Mouse (Mus musculus) R1 (cell line): ENCODE data around the gene Ap3b1.

Experiments
- DNase-seq: peaks from one replicate; pipeline ENCODE4 v3.0.0-alpha.2; 2018; ENCODE audit warnings: low read depth, low spot score

Gene Ap3b1

DNA sequence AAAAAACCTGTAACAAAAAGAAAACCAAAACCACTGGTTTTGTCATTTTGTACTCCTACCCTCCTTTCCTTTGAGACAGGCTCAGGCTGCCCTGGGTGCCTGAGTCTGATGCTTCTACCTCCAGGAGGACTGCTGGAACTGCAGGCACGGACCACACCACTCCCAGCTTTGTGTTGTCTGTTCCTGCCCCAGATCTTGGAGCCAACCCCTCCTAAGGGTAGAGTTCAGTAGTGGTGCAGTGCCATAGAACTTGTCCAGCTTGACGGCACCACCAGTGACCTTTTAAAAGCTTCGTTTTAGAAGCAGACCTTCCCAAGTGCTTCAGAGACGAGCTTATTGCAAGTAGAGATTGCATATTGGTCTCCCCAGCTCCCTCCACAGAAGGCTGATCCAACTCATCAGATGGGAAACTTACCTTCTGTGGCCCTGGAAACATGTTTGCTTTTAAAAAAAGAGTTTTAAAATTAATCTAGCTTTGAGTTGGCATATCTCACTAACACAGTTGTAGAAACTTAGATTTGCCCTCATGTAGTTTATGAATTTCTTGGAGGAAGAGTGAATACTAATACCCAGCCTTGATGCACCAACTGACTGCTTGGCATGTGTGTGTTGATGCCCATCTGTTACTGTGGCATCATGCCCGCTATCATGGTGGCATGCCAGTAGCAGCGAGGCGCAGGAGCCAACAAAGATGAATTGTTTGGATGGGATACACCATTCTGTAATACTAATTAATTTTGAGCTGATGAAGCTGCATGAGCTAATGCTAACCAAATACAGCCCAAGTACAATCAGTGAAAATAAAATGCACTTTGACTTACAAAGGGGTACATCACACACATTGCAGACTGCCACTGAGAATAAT, 17.0 kb downstream of the Ap3b1 start:
- no peak for DNase-seq

DNA sequence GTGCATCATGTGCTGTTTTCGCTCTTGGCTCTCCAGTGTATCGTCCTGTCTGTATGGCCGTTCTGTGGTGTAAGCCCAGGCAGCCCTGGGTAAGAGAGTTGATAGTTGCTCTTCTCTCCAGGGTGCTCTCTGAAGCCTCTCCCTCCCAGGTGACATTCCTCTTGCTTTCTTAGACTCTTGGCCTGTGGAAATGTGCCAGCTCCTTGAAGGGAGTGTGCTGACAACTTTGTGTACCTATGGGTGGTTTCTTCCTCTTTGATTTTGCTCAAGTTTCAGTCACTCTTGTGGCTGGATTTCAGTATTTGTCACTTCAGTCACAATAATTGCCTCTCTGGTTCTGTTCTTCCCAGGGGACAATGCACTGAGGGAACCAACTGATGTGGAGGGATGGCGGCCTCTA, 20.2 kb downstream of the Ap3b1 start:
- peak; percentile 23 for DNase-seq

DNA sequence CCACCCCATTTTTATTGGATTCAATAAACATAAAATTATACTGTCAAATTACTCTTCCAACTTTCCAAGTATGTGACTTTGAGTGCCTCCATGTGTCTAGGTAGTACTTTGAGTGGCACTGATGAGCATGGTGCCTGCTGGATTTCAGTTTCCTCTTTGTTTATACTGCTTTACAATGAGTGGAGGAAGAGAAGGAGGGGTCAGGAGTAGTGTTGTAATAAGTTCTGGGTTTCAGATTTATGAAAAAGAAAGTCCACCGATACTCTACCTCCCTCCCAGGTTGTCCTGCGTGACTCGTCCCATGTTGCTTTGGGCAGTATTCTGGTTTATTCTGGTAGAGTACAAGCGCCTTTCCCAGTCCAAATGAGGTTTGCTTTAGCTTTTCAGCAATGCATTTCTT, 22.7 kb downstream of the Ap3b1 start:
- no peak for DNase-seq

DNA sequence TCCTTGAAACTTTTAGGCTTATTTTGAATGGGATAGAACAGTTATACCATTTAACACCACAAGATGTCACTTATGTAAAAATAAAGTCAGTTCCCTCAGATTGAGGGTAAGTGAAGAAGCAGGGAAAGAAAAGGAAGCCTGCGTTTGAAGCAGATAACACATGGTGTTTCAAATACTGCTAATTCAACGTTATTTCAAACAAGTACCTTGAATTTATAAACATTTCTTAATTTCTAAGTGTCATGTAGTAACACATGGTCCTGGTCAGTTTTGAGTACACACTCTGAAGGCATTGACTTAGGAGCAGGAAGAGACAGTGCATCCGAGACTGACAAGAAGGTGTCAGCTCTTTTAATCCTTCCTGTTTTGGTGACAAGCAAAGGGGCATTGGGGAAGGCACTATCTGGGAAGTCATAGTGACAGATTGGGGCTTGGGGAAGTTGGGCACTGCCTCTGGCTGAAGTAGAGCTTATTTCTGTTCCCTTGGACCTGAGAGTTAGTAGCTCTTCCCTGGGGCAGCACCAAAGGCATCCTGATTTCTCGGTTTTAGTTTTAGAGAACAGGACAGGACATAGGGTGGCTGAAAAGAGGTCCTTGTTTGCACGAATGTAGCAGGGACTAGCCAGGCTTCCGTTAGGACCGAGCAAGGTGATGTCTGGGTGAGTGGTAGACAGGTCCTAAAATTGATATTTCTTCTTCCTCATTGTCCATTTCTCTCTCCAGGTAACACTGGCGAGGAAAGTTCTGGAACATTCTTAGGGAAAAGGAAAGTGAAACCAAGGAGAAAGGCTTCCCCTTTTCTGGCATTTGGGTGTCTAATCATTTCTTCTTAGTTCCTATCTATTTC, 23.3 kb downstream of the Ap3b1 start:
- no peak for DNase-seq

DNA sequence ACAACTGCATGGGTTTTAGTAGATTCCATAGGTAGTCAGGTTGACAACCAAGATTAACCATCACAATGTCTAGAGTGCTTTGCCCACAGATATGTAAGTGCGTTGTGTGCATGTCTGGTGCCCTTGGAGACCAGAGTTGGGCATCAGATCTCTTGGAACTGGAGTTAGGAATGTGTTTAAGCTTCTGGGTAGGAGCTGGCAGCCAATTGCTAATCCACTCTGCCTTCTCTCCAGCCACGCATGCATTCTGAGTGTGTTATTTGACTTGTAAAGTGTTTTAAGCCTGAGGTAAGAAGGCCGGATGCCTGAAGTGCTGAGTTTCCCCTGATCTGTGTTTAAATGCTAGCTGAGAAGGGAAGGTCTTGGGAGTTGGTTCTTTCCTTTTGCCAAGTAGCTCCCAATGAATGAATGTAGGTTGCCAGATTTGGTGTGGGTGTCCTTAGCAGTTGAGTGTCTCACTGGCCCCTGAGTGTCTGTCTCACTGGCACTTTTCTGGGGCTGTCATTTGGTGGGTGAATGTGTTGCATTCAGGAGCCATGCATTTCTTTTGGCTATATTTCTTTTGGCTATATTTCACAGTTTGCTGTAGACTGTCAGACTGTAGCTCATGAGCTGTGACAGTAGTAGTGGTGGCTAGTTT, 26.3 kb downstream of the Ap3b1 start:
- DNase-seq, result peak; percentile 31

DNA sequence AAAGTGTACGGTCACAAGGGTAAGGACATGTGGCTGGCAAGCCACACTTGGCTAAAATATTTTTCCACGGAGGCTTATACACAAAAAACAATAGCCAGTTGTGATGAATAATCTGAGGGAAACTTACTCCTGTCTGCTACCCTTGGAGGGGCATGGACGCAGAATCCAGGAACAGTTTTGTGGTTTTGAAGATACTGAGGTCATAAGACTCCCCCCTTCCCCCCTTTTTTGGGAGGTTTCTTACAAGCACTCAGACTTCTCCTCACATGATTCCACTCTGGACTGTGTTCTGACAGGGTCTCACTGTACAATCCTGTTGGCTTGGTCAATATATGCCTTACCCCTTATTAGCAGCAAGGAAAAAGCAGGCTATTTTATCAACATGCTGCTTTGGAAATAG, 29.8 kb downstream of the Ap3b1 start:
- DNase-seq, result no peak

DNA sequence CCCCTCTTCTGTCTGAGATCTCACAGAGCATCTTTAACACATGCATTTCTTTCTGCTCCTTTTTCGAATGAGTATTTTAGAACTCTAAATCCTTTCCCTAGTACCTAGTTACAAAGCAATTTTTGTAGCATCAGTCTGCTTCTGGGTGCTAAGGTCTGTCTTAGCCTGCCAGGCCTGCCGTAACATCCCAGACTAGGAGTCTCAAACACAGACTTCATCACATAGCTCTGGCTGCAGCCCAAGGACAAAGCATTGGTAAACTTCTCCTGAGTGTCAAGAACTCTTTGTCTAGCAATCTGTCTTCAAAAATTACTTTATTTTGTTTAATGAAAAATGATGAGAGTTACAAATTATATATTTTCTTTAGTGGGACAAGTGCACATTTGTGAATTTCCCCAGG, 30.8 kb downstream of the Ap3b1 start:
- DNase-seq, result no peak

DNA sequence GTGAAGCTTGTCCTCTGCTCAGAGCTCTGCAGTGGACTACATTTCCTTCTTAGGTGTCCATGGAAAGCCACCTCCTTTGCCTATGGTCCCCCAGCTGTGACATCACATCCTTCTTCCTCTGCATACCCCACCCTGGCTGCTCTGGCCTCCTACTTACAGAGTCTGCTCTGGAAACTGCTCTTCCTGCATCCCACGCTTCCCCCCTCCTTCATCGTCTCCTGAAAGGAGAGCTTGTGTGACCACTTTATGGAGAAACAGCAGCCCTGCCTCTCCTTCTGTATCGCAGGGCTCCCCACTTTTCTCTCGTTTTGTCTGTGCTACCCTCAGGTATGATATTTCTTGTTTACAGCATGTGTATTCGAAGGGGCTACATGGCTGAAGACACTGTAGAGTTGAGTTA, 33.5 kb downstream of the Ap3b1 start:
- DNase-seq, result no peak

DNA sequence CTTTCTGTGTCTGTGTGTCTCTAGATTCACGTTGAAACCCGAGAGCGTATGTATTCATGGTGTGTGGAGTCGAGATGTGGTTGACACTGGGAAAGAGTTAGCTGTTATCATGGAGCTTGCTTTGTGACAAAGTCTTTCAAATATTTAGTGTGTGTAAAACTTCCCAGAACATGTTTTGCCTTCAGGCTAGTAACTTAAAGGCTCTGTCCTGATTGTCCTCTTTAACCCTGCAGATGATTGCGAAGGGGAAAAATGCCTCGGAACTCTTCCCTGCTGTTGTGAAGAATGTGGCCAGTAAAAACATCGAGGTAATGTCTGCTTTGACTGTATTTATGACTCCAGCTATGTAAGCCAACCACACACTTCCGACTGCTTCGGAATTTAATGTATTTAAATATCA, 35.7 kb downstream of the Ap3b1 start:
- peak; percentile 63 for DNase-seq

DNA sequence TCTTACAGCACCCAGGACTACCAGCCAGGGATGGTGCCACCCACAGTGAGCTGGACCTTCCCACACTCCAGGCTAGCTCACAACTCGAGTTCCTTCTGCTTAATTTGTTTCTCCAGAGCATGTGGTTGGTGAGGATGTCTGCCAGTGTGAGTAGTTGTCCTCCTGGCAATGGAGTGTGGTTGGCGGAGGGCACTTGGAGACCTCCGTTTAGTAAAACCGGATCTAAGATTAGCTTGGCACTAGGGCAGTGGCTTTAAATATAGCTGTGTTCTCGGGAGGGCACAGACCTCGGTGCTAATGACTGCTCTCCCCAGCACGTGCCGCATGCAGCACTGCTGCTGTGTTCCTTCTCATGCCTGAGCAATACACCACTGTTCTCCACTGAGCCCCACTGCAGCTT, 37.0 kb downstream of the Ap3b1 start:
- DNase-seq, result no peak

DNA sequence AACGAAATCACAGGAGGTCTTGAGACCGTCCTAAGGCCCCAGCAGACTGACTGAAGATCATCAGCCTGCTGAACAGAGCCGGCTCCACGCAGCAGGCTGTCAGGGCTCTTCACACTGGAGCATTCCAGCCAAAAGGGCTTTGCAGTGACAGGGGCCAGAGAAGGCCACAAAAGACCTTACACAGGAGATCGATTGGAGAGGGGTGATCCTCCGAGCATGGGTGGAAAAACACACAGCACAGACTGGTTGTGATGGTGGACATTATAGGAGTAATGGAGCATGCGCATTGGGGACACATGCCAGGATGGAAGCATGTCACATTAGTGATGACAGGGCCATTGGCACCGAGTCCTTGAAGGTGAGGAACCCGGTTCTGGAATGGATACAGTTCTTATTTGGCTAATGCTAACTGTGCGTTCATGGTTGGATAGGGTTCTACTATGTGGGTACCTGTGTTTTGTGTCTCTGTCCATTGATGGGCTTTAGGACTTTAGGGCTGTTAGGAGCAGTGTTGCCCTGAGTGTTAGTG, 37.7 kb downstream of the Ap3b1 start:
- DNase-seq, result no peak

DNA sequence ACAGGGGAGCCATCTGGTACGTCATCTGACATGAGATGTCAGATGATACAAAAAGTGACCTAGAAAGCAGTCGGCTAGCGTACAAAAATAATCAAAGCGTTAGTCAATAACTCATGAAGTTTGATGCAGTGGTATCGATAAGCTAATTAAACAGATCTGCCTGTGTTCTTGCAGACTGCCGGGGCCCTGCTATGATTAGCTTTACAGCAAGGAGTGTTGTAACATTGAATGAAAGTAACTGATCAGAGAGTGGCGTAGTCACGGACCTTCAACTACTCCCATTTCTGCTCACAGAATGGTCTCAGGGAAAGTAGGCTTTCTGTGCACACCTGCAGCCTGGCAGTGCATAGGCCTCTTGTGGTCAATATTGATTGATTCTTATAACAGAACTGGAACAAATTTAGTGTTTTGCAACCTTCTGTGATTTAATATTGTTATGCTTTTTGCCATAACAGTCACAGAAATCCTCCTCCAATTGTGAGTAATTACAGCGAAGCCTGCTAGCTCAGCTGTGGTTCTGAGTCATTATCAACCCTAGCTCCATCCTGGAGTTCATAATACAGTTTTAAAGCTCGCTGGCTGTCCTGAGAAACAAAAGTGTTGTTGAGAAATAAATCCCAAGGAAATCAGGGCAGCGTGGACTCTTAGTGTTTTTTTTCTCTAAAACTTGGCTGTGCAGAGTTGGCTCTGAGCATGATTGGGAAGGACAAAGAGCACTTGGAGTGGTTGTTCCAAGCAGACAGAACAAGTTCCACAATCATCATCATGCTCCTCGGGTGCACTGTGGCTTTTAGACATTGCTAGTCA, 40.0 kb downstream of the Ap3b1 start:
- DNase-seq, result no peak

DNA sequence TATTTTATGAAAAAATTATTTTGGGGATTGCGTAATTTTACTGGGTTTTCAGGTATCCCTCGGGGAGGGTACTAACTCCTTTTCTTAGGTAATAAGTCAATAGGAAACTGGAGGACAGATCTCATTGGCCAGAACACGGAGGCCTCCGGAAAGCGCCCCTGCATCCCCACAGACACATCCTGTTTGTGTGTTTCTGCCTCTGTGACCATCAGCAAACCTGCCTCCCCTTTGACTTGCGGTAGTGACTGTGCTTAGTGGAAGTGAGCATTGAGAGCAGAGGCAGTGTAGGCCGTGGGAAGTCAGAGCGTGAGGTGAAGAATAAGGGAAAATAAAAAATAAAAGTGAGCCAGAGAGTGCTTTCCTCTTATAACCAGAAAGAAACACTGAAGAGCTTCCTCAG, 41.7 kb downstream of the Ap3b1 start:
- no peak for DNase-seq

DNA sequence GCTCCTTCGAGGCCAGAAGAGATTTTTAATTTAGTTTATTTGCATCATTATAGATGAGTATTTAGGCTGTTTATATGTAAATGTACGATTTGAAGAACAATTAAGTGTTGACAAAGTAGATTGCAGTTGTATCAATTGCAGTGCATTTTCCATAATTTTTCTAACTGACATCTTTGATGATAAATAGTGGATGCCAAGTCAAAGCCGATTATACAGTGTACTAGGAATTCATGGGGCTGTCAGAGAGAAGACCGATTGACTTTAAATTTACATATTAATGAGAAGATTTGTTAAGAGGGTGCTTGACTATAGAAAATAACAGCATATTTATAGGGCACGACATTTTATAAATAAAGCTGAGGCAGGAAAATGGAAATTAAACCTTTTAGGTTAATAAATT, 64.8 kb downstream of the Ap3b1 start:
- DNase-seq, result no peak

DNA sequence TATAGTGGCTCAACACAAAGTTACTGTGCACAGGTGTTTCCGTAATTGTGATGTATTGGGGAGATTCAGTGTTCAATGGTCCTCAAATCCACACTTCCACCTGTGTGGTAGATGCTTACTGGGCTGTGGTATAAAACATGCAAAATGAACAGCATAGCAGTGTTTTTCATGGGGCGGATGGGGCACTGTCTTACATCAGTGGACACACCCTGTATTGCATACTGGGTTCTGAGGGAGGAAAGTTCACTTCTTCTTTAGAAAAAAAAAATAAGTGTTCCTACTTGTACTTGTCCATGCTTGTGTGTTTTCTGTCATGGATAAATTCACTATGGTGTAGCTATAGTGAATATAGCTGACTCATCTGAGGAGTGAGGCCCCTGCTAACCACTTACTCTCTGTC, 70.8 kb downstream of the Ap3b1 start:
- DNase-seq, result no peak

DNA sequence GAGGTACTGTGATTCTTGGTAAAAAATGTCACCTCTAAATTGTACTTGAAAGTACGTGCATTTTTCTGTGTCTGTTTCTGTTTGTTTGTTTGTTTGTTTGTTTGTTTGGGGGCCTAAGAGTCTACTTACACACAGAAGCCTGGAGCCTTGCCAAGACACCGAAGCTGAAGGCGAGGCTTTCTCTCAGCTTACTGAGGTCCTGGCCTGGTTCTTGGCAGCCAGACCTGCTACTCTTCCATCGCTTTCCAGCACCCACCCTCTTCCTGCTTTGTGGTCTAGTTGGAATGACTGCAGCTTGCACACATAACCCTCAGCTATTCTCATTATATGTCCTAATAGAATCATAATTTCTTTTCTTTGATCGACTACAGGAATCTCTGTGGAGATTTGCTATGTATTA, 80.6 kb downstream of the Ap3b1 start:
- no peak for DNase-seq

DNA sequence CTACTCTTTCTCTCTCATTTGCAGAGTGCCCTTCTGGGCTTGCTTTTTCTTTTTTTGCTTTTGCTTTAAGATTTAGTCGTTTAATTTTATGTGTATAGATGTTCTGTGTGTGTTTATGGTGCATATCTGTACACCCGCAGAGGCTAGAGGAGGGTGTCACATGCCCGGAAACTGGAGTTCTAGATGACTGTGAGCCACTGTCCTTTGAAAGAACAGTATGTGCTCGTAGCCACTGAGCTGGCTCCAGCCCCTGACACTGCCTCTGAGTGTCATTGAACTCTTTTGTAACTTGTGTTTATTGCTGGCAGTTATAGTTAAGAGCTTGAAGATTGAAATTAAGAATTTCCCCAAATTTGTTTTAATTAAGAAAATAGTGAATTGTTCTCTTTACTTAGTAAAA, 82.4 kb downstream of the Ap3b1 start:
- no peak for DNase-seq

DNA sequence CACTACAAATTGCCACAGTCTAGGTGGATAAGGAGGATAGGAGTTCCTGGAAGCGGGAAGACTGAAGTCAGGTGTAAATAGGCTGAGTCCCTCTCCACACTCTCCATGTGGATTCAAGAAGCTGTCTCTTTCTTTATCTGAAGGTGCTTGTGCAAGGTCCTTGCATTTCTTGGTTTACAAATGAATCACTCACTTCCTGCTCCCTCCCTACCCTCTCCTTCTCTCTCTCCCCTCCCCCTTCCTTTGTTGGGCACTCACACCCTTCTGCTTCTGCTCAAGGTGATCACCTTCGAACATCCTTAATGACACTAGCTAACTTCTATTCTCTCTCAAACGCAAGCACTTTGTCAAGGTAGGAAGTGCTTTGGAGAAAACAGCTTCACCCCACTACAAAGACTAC, 84.7 kb downstream of the Ap3b1 start:
- peak; percentile 75 for DNase-seq

DNA sequence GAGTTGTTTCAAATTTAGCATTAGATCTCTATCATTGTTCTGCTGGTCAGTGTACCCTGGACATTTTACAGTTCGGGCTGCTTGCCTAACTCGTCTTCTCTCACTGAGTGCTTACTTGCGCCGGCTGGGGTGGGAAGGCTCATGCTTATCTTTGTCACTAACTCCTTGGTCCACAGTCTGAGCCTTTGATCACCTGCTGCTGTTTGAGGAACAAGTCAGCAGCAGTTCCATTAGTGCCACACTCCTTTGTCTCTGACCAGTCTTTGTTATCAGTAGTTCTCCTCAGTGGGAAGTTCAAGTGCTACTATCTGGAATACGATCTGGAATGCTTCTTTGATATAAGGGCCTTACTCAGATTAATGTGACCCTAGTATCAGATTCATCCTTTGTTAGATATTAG, 86.3 kb downstream of the Ap3b1 start:
- DNase-seq, result no peak

DNA sequence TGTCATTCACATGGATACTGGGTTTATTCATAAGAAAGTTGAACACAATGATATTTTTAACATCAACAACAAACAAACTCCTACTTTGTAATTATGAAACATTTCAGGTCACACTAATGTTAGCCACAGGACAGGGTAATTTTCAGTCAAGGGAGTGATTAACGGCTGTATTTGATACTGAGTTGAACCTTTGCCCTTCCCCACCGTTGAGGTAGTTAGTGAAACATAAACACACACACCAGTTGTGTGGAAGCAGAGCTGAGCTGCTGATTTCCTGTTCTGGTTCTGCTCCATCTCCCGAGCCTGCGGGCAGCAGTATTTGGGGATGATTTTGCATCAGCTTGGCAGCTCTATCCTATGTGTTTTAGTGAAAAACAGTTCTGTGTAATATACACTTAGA, 88.2 kb downstream of the Ap3b1 start:
- no peak for DNase-seq

DNA sequence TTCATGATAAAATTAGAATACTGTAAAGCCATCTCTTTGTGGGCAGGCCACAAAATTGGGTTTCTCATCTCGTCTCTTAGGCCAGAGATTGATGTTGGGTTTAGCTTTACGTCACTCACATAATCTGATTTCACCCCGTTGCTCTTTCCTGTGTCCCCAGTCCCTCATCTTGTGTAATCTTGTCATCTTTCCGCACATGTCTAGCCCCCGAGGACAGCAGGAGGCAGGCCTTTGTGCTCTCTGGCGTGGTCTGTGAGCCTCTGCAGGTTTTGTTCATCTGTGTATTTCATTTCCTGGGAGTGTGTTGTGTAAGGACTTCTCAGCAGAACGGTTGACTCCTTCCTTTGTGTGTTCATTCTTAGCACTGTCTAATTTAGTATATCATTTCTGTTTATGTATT, 90.8 kb downstream of the Ap3b1 start:
- no peak for DNase-seq
